Comparison of ENCODE assay signal across 8 mouse cellular contexts in genomic region chr10:21251881-21252534, GRCm38 (mm10). TPM values are rescaled to one million over a fixed set of nuclear protein-coding genes. Genes with fewer than 3 reads are reported as not detected.
DNase-seq lines count a peak whose midpoint lies in the region; ATAC-seq lines count a peak whose summit lies in the region.

No protein-coding gene starts in this region.

- no peak overlapping the region for H3K4me2 ChIP-seq in liver, embryonic 15.5 days
- no peak overlapping the region for H3K4me2 ChIP-seq in forebrain, embryonic 15.5 days (replicated peaks)

- no peak overlapping the region for H3K4me3 ChIP-seq in liver, embryonic 15.5 days (replicated peaks)
- no peak overlapping the region for H3K4me3 ChIP-seq in forebrain, embryonic 15.5 days

- H3K9me3 ChIP-seq in liver, embryonic 15.5 days (replicated peaks), result no peaks in the 10 kb centered on the region
- H3K9me3 ChIP-seq in forebrain, embryonic 15.5 days, result no peaks in the 10 kb centered on the region

- H3K4me1 ChIP-seq in liver, embryonic 15.5 days (replicated peaks), result peaks cover 31% of the 10 kb centered on the region
- H3K4me1 ChIP-seq in forebrain, embryonic 15.5 days, result no peaks in the 10 kb centered on the region

- H3K27me3 ChIP-seq in liver, embryonic 15.5 days, result no peaks in the 10 kb centered on the region
- H3K27me3 ChIP-seq in forebrain, embryonic 15.5 days, result no peaks in the 10 kb centered on the region

- no peaks in the 10 kb centered on the region for H3K36me3 ChIP-seq in liver, embryonic 15.5 days (replicated peaks)
- H3K36me3 ChIP-seq in forebrain, embryonic 15.5 days, result no peaks in the 10 kb centered on the region

- H3K27ac ChIP-seq in liver, embryonic 15.5 days (replicated peaks), result 0 out of 2 replicates have a peak overlapping the region, but pooled peaks have one; percentile 16
- H3K27ac ChIP-seq in forebrain, embryonic 15.5 days (replicated peaks), result no peak overlapping the region

- no peak overlapping the region for H3K9ac ChIP-seq in liver, embryonic 15.5 days
- no peak overlapping the region for H3K9ac ChIP-seq in forebrain, embryonic 15.5 days (replicated peaks)

- ATAC-seq in liver, embryonic 15.5 days (ENCODE audit: insufficient read depth), result no peak
- ATAC-seq in megakaryocyte, adult 5-6 weeks (ENCODE audit: poor library complexity, severe bottlenecking), result peak; percentile 74
- ATAC-seq in forebrain, embryonic 15.5 days (replicated peaks), result no peak

- 51% methylated on average over 15 of the region's 15 CpGs for WGBS in liver, embryonic 15.5 days (ENCODE audit: insufficient replicate concordance)
- WGBS in forebrain, embryonic 15.5 days, result 62% methylated on average over 15 of the region's 15 CpGs

- no peak for DNase-seq in liver
- DNase-seq in adrenal gland, adult (ENCODE audit: inconsistent age in 2 of 2, low spot score in 1 of 2), result peak; percentile 84 to 85
- DNase-seq in kidney, adult 9 months, result peak; percentile 3
- DNase-seq in testis, postnatal 14 days (ENCODE audit: low spot score), result peak; percentile 11
- DNase-seq in retina, postnatal 1 day, result no peak

RNA-seq across cellular contexts. Expression of gene Hbs1l, which starts 43.8 kb away (rescaled TPM):
- 56.8 and 56.9 TPM in 2 replicates for polyA plus RNA-seq in liver, embryonic 15.5 days (2015; fragmentation: Nextera tagmentation; extraction: Ambion mirVana)
- 39.0 and 40.4 TPM in 2 replicates for total RNA-seq in megakaryocyte, adult 5-6 weeks (2015)
- 55.4 and 57.3 TPM in 2 replicates for total RNA-seq in megakaryocyte, adult 5-6 weeks (2017)
- polyA plus RNA-seq in forebrain, embryonic 15.5 days (2015; fragmentation: Nextera tagmentation; extraction: Ambion mirVana), result 116 and 120 TPM in 2 replicates

Comparison
In these comparisons a context has a peak if more than half of its experiments do, and no peak if none do; other contexts are left out.
1. DNase-seq: peak in adrenal gland, adult (2 of 2), kidney, adult 9 months (single experiment) and testis, postnatal 14 days (single experiment); none in liver (single experiment) and retina, postnatal 1 day (single experiment).